Mouse (Mus musculus) neutrophil, adult 5-6 weeks (primary cell): ENCODE results near the gene Cd164l2. TPM values are rescaled to one million over a fixed set of nuclear protein-coding genes. Genes with fewer than 3 reads are reported as not detected.

Experiments
- ATAC-seq: fragments of 151-379, 151-347 bp; 2 replicates; pipeline ENCODE4 v1.8.0; 2017; ENCODE audit warnings: mild to moderate bottlenecking, moderate TSS enrichment; ENCODE audit not compliant: insufficient number of reproducible peaks, poor library complexity, low FRiP score, severe bottlenecking; ENCODE audit errors: extremely low read depth
- total RNA-seq: library from RNA; stranded (forward); fragments of 200-1000 nt; gene quantifications from 2 replicates; pipeline ENCODE4 v1.2.3, GENCODE M21; 2017

Gene Cd164l2
- total RNA-seq, 1 experiment from 2014 or later = 2.9 TPM

GRCm38 (mm10) chr4:133247072-133247471 lies 35.1 kb downstream of the Cd164l2 start:
- no peak for ATAC-seq

GRCm38 (mm10) chr4:133247806-133248449 lies 36.0 kb downstream of the Cd164l2 start:
- ATAC-seq = no peak

GRCm38 (mm10) chr4:133250609-133251008 lies 38.7 kb downstream of the Cd164l2 start:
- peak; percentile 47 for ATAC-seq

GRCm38 (mm10) chr4:133251214-133251613 lies 39.3 kb downstream of the Cd164l2 start:
- no peak for ATAC-seq

- ATAC-seq = no peak
Measured at GRCm38 (mm10) chr4:133252089-133252488, 40.2 kb downstream of the Cd164l2 start.

GRCm38 (mm10) chr4:133253412-133253811 lies 41.5 kb downstream of the Cd164l2 start:
- no peak for ATAC-seq

GRCm38 (mm10) chr4:133255392-133255791 lies 43.5 kb downstream of the Cd164l2 start:
- no peak for ATAC-seq

- no peak for ATAC-seq
Measured at GRCm38 (mm10) chr4:133256820-133257219, 44.9 kb downstream of the Cd164l2 start.

GRCm38 (mm10) chr4:133257230-133257629 lies 45.3 kb downstream of the Cd164l2 start:
- ATAC-seq = no peak

GRCm38 (mm10) chr4:133257798-133258408 lies 46.0 kb downstream of the Cd164l2 start:
- no peak for ATAC-seq

- ATAC-seq = no peak
Measured at GRCm38 (mm10) chr4:133261641-133262374, 49.9 kb downstream of the Cd164l2 start.

- no peak for ATAC-seq
Measured at GRCm38 (mm10) chr4:133262375-133262765, 50.4 kb downstream of the Cd164l2 start.

GRCm38 (mm10) chr4:133262882-133263281 lies 51.0 kb downstream of the Cd164l2 start, which contains the start of gene Sytl1:
TSS of gene Sytl1 (minus strand) at chr4:133263113.
- no peak for ATAC-seq

GRCm38 (mm10) chr4:133263756-133264155 lies 51.8 kb downstream of the Cd164l2 start:
- no peak for ATAC-seq

- no peak for ATAC-seq
Measured at GRCm38 (mm10) chr4:133264559-133264958, 52.6 kb downstream of the Cd164l2 start.

GRCm38 (mm10) chr4:133265297-133265696 lies 53.4 kb downstream of the Cd164l2 start:
- no peak for ATAC-seq

GRCm38 (mm10) chr4:133265759-133266158 lies 53.8 kb downstream of the Cd164l2 start:
- ATAC-seq = no peak

GRCm38 (mm10) chr4:133266248-133266880 lies 54.4 kb downstream of the Cd164l2 start:
- no peak for ATAC-seq

GRCm38 (mm10) chr4:133268931-133269330 lies 57.0 kb downstream of the Cd164l2 start:
- ATAC-seq = no peak

GRCm38 (mm10) chr4:133269596-133269995 lies 57.7 kb downstream of the Cd164l2 start:
- ATAC-seq = no peak
